Mouse (Mus musculus) hindbrain, embryonic 13.5 days (tissue): ENCODE data around the gene Acan. TPM values are rescaled to one million over a fixed set of nuclear protein-coding genes. Genes with fewer than 3 reads are reported as not detected.

Experiments used
- ATAC-seq: fragments of 200-750 bp; cut with Nextera tagmentation; 2 replicates; pipeline ENCODE4 v1.8.0; 2017; ENCODE audit warnings: moderate TSS enrichment; ENCODE audit not compliant: low FRiP score
- H3K27ac ChIP-seq: fragments of 300-500 bp; sonication (generic); 2 replicates; pipeline ENCODE4 v1.5.1; 2015; ENCODE audit warnings: inconsistent platforms, mild to moderate bottlenecking, moderate library complexity
- H3K27me3 ChIP-seq: fragments of 300-500 bp; sonication (generic); 2 replicates; pipeline ENCODE4 v1.6.1; 2015; ENCODE audit warnings: mild to moderate bottlenecking, inconsistent platforms
- H3K36me3 ChIP-seq: fragments of 300-500 bp; sonication (generic); 2 replicates; pipeline ENCODE4 v1.6.1; 2015; ENCODE audit warnings: mild to moderate bottlenecking, inconsistent platforms
- H3K4me1 ChIP-seq: fragments of 300-500 bp; sonication (generic); replicated peaks from 2 replicates; pipeline ENCODE4 v1.6.1; 2015; ENCODE audit warnings: inconsistent platforms
- H3K4me2 ChIP-seq: fragments of 300-500 bp; sonication (generic); 2 replicates; pipeline ENCODE4 v1.6.1; 2015; ENCODE audit warnings: inconsistent platforms, mild to moderate bottlenecking, moderate library complexity
- H3K4me3 ChIP-seq: fragments of 300-500 bp; sonication (generic); 2 replicates; pipeline ENCODE4 v1.5.1; 2015; ENCODE audit warnings: mild to moderate bottlenecking, inconsistent platforms
- H3K9ac ChIP-seq: fragments of 300-500 bp; sonication (generic); 2 replicates; pipeline ENCODE4 v1.6.1; 2015; ENCODE audit warnings: mild to moderate bottlenecking, inconsistent platforms
- H3K9me3 ChIP-seq: fragments of 300-500 bp; sonication (generic); 2 replicates; pipeline ENCODE4 v1.6.1; 2016; ENCODE audit warnings: inconsistent platforms
- WGBS: fragments of 180-500 bp; shearing (Covaris S2); methylation state at CpG from one replicate; pipeline ENCODE4 v1.1.7; 2015; 5-methylcytosine and 5-hydroxymethylcytosine counted together
- polyA plus RNA-seq: library from polyadenylated mRNA; unstranded; fragments of >200 nt; fragmentation: Nextera tagmentation; extraction: Ambion mirVana; gene quantifications from 2 replicates; pipeline ENCODE4 v1.2.1, GENCODE M21; 2015

Gene Acan
- polyA plus RNA-seq, 1 experiment from 2014 or later = 0.39 TPM

DNA sequence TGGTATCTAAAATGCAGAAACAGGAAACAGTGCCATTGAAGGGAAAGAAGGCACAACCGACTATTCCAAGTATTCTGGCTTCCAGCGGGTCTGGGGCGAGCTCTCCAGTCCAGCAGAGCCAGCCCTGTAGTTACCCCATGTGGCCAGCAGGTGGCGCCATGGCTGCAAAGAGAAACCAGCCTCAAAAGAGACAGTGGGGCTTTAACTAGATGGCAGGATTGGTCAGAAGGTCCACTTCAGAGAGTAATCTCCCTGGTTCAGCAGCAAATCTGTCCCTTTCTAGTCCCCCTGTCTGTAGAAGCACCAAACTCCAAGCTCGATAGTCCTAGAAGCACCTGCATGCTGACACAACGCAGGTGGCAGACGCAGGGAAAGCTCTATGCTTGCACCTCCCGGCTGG lies 87.6 kb downstream of the Acan start:
- no peak overlapping the region for H3K4me2 ChIP-seq
- H3K4me3 ChIP-seq = no peak overlapping the region
- WGBS = 33% methylated on average over 8 of the region's 8 CpGs
- H3K27me3 ChIP-seq = no peaks in the 10 kb centered on the region
- ATAC-seq = no peak
- H3K9ac ChIP-seq = no peak overlapping the region
- H3K4me1 ChIP-seq = no peaks in the 10 kb centered on the region
- H3K27ac ChIP-seq = no peak overlapping the region
- peaks cover under 1% of the 10 kb centered on the region; the same call in 1 of the 2 replicates for H3K36me3 ChIP-seq
- H3K9me3 ChIP-seq = no peaks in the 10 kb centered on the region

DNA sequence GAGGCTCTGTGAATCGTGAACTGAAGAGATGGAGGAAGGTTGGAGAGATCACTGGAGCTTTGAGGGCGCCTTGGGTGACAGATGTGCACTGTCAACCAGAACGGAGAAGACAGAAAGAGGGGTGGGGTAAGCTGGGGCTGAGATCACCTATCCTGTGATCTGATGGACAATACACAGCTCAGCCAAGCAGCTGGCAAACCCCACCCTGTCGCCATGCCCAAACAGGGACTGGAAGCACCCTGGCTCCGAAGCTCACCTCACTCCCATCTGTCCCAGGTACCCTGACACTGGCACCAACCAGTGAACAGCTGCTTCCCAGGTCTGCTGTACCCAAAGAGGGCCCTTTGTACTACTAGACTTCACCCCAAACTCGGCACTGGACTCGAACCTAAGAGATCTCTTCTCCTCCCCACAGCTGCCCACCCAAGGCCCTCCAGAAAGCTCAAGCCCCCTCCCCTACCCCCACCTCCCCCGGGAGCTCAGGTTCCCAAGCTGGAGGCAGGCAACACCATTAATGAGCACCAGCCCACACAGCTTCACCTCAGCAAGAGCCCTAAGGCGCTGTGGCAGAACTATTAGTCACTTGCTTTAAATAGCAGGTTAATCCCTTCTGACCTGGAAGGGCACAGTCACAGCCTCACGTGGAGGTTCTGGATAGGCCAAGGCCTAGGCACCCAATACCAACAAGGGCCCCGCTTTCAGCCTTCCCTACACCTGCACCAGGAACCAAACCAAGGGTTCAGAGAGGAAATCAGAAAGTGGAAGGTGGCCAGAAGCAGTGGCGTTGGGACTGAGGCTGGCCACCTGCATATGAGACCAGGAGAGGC lies 93.9 kb downstream of the Acan start:
- Histone ChIP-seq H3K36me3 (no peaks in the 10 kb centered on the region), H3K27ac (no peak overlapping the region), H3K4me1 (peaks cover 23% of the 10 kb centered on the region), H3K4me3 (peak overlapping the region; percentile 54), H3K9me3 (no peaks in the 10 kb centered on the region), H3K9ac (peak overlapping the region; percentile 69; the same call in 1 of the 2 replicates), H3K27me3 (peaks cover 8% of the 10 kb centered on the region; the same call in 1 of the 2 replicates), H3K4me2 (peak overlapping the region; percentile 90)
- 60% methylated on average over 12 of the region's 12 CpGs for WGBS
- ATAC-seq = no peak

DNA sequence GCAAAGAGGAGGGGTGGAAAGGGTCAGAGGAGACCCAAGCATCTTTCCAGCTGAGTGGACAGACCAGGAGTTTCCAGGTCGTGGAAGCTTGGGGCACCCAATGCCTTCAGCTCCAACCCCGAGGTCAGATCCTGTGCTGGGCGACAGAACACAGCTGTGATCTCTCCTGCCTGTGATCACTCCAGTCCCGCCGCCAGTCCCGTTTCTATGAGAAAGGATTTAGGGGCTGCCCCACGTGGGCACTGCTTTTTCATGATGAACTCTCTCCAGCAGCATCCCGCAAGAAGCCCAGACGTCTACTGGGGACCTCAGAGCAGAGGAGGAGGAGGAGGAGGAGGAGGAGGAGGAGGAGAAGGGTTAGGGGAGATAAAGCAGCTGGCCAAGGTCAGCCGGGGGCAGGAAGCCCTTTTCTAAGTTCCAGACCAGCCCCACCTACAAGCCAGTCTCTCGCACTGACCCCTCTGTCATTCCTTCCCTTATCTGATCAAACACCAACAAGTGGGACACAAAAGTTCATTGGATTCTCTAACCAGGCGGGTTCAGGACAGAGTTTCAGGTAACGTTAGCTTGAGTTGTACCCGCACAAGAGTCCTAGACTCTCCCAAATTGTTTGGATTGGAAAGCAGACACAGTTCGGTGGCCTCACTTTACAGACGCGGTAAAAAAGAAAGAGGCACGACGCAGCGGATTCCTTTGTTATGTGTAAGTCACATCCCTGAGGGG lies 94.8 kb downstream of the Acan start:
- peak overlapping the region; percentile 54 for H3K4me3 ChIP-seq
- H3K9me3 ChIP-seq = no peaks in the 10 kb centered on the region
- H3K4me2 ChIP-seq = peak overlapping the region; percentile 90
- no peak overlapping the region; the same call in 1 of the 2 replicates for H3K27ac ChIP-seq
- ATAC-seq = 0 out of 2 replicates have a peak, but pooled peaks have one; percentile 3
- H3K9ac ChIP-seq = peak overlapping the region; percentile 69
- peaks cover 8% of the 10 kb centered on the region; the same call in 1 of the 2 replicates for H3K27me3 ChIP-seq
- no peaks in the 10 kb centered on the region for H3K36me3 ChIP-seq
- under 1% methylated on average over 20 of the region's 20 CpGs for WGBS
- H3K4me1 ChIP-seq = peaks cover 23% of the 10 kb centered on the region

DNA sequence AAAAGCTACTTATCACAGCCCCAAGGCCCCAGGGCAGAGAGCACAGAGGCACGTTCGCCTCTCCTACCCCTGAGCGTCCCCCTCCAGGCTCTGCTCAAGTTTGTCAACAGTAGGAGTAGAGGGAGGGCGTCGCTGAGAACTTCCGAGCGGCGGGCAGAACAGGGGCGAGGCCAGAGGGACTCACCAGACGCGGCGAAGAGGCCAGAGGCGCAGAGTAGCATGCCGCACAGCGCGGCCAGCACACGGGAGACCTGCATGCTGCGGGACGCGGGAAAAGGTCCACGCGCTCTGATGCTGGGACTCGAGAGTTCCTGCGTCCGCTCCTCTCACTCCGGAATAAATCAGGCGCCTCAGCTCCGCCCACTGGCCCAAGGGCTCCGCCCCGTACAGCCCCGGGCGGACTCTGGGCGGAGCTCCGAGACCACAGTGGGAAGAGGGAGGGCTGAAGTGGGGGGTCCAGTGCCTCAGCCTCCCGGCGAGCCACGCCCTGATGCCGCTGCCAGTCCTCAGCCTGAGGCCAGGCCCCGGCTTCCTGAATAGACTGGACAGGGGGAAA lies 95.5 kb downstream of the Acan start, which contains the start of gene Mfge8:
Mfge8 (minus strand) TSS at position 350 of the 556 bp plus-strand sequence.
- Histone ChIP-seq H3K9ac (peak within 1 kb of the TSS; percentile 69), H3K27me3 (peaks cover 8% of the 10 kb centered on the region; the same call in 1 of the 2 replicates), H3K9me3 (no peaks in the 10 kb centered on the region), H3K4me3 (peak within 1 kb of the TSS; percentile 54), H3K27ac (peak within 1 kb of the TSS; percentile 13; the same call in 1 of the 2 replicates), H3K36me3 (no peaks in the 10 kb centered on the region), H3K4me2 (peak within 1 kb of the TSS; percentile 90), H3K4me1 (peaks cover 23% of the 10 kb centered on the region)
- peak; percentile 92 for ATAC-seq
- under 1% methylated on average over 39 of the region's 39 CpGs for WGBS

DNA sequence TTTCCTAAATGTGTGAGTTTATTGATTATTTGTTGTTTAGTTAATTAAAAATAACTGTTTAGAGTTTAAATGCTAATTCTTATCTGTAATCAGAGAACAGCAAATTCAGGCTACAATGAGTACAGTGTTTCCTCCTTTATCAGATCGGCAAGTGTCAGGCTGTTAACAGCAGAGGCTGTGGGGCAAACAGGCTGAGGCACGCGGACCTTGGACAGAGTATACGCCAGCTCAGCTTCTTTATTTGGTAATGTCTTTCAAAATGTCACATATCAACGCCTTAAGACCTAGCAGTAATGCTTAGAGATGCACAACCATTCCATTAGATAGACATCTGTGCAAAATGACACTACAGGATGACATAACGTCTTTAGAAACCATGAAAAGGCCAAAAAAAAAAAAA lies 96.2 kb downstream of the Acan start:
- H3K4me2 ChIP-seq = peak overlapping the region; percentile 90; the same call in 1 of the 2 replicates
- H3K27ac ChIP-seq = no peak overlapping the region
- no peak overlapping the region for H3K4me3 ChIP-seq
- H3K4me1 ChIP-seq = peaks cover 23% of the 10 kb centered on the region
- no peak for ATAC-seq
- H3K9ac ChIP-seq = no peak overlapping the region
- H3K27me3 ChIP-seq = peaks cover 11% of the 10 kb centered on the region
- WGBS = 71% methylated on average over 6 of the region's 6 CpGs
- H3K9me3 ChIP-seq = no peaks in the 10 kb centered on the region
- H3K36me3 ChIP-seq = no peaks in the 10 kb centered on the region

DNA sequence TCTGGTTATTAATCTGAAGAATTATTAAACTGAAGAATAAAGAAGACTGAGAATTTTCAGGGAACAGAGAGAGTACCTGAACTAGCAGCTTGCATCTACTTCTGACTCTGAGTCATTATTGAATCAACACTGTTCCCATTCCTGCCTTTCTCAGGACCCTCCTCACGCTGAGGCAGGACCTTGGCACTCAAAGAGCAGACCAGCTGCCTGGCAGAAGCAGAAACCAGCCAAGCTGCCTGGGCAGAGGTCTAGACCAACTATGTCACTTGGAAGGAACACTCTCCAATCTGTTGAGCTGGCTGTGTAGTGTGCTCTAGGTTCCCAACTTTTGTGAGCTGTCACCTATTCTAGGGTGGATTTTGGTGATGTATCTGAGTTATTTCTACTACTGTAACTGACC lies 106.1 kb downstream of the Acan start:
- ATAC-seq = no peak
- no peak overlapping the region for H3K27ac ChIP-seq
- no peaks in the 10 kb centered on the region for H3K4me1 ChIP-seq
- WGBS = 64% methylated on average over 1 of the region's 1 CpGs
- H3K4me2 ChIP-seq = no peak overlapping the region
- H3K4me3 ChIP-seq = no peak overlapping the region
- H3K27me3 ChIP-seq = peaks cover 2% of the 10 kb centered on the region; the same call in 1 of the 2 replicates
- H3K9me3 ChIP-seq = no peaks in the 10 kb centered on the region
- no peaks in the 10 kb centered on the region for H3K36me3 ChIP-seq
- H3K9ac ChIP-seq = no peak overlapping the region

Other genes starting within 250 kb of the Acan start
- 15.5 and 18.5 TPM in 2 replicates for gene Det1, start 206.2 kb upstream of the Acan start, polyA plus RNA-seq
- gene Aen, start 157.6 kb upstream of the Acan start, polyA plus RNA-seq = 47.0 and 50.3 TPM in 2 replicates
- 0.40 and 0.42 TPM in 2 replicates for gene Isg20, start 140.1 kb upstream of the Acan start, polyA plus RNA-seq
- gene Hapln3, start 77.5 kb downstream of the Acan start, polyA plus RNA-seq = 1.6 and 2.2 TPM in 2 replicates
- gene Mfge8, start 95.6 kb downstream of the Acan start, polyA plus RNA-seq = 86.5 and 97.8 TPM in 2 replicates
- 17.3 and 19.5 TPM in 2 replicates for gene Abhd2, start 219.7 kb downstream of the Acan start, polyA plus RNA-seq